Mouse (Mus musculus) heart, embryonic 12.5 days (tissue): ENCODE results near the gene Btaf1. TPM values are rescaled to one million over a fixed set of nuclear protein-coding genes. Genes with fewer than 3 reads are reported as not detected.

Source experiments
- ATAC-seq: fragments of 200-750 bp; cut with Nextera tagmentation; 2 replicates; pipeline ENCODE4 v1.8.0; 2017; ENCODE audit warnings: moderate TSS enrichment, moderate library complexity; ENCODE audit not compliant: insufficient number of reproducible peaks, low FRiP score
- H3K27ac ChIP-seq: fragments of 300-500 bp; sonication (generic); 2 replicates; pipeline ENCODE4 v1.5.1; 2016; ENCODE audit warnings: mild to moderate bottlenecking, moderate library complexity; ENCODE audit not compliant: poor library complexity, severe bottlenecking
- H3K27me3 ChIP-seq: fragments of 300-500 bp; sonication (generic); replicated peaks from 2 replicates; pipeline ENCODE4 v1.6.1; 2016; ENCODE audit warnings: mild to moderate bottlenecking, moderate library complexity
- H3K36me3 ChIP-seq: fragments of 300-500 bp; sonication (generic); 2 replicates; pipeline ENCODE4 v1.6.1; 2016; ENCODE audit warnings: mild to moderate bottlenecking, moderate library complexity
- H3K4me1 ChIP-seq: fragments of 300-500 bp; sonication (generic); replicated peaks from 2 replicates; pipeline ENCODE4 v1.6.1; 2016; ENCODE audit warnings: mild to moderate bottlenecking
- H3K4me2 ChIP-seq: fragments of 300-500 bp; sonication (generic); 2 replicates; pipeline ENCODE4 v1.6.1; 2016; ENCODE audit warnings: mild to moderate bottlenecking, moderate library complexity
- H3K4me3 ChIP-seq: fragments of 300-500 bp; sonication (generic); 2 replicates; pipeline ENCODE4 v1.5.1; 2016; ENCODE audit warnings: mild to moderate bottlenecking
- H3K9ac ChIP-seq: fragments of 300-500 bp; sonication (generic); 2 replicates; pipeline ENCODE4 v1.6.1; 2016; ENCODE audit warnings: mild to moderate bottlenecking, moderate library complexity
- H3K9me3 ChIP-seq: fragments of 300-500 bp; sonication (generic); replicated peaks from 2 replicates; pipeline ENCODE4 v1.6.1; 2016; ENCODE audit warnings: mild to moderate bottlenecking, moderate library complexity
- WGBS: fragments of 180-500 bp; shearing (Covaris S2); methylation state at CpG from one replicate; pipeline ENCODE4 v1.1.7; 2016; 5-methylcytosine and 5-hydroxymethylcytosine counted together
- polyA plus RNA-seq: library from polyadenylated mRNA; unstranded; fragments of >200 nt; fragmentation: Nextera tagmentation; extraction: Ambion mirVana; gene quantifications from 2 replicates; pipeline ENCODE4 v1.2.1, GENCODE M21; 2016

Btaf1 gene
- polyA plus RNA-seq, 1 experiment from 2014 or later, result 13.8 TPM

DNA sequence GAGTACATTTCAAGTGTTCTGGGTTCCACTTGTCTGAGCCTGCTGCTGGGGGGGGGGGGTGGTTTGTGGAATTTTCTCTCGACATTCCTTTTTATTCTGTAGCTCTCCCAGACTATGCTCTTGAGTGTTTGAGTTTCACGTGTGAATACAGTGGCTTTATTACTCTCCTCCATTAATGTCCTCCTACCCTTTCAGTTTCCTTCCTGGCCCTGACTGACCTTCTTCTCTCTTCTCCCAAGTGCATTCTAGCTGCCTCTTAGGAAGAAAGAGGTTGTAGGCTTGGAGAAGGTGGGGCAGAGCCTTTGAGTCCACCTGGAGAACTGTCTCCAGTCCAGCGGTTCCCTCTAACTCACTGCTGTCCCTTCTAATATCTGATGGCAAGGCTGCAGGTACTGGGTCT lies 2.9 kb upstream of the Btaf1 start:
- no peaks in the 10 kb centered on the region for H3K27me3 ChIP-seq
- peaks cover 12% of the 10 kb centered on the region for H3K4me1 ChIP-seq
- no peak for ATAC-seq
- 56% methylated on average over 3 of the region's 3 CpGs for WGBS
- no peak overlapping the region for H3K4me2 ChIP-seq
- no peaks in the 10 kb centered on the region for H3K36me3 ChIP-seq
- H3K27ac ChIP-seq, result no peak overlapping the region
- no peak overlapping the region for H3K4me3 ChIP-seq
- H3K9ac ChIP-seq, result no peak overlapping the region
- no peaks in the 10 kb centered on the region for H3K9me3 ChIP-seq

DNA sequence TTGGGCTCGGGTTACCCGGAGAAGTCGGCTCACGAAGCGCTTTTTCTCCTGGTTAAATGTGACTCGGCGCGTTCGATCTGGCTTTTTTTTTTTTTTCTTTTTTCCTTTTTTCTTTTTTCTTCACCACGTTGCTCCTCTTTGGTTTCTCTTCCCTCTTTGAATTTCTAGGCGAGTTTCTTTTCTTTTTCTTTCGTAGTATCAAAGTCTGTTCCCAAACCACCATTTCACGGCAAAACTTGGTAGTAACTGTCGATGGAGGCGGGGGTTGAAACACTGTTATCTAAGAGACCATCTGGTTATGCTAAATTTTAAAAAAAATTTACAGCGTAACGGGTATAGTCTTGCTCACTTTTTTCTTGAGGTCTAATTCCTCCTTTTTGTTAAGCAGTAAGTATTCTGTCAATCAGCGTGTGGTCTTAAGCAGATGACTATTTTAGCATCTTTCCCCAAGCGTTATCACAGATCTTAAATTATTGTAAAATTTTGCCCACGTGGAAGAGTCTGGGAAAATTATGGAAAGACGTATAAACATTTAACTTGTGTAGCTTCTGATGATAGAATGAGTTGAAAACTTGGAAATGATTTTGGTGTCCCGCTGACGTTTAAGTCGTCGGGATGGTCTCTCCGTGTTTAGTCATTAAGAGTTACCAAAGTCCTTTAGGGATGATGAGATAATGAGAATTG lies 816 bp downstream of the Btaf1 start:
- H3K9me3 ChIP-seq, result no peaks in the 10 kb centered on the region
- peak overlapping the region; percentile 97 for H3K27ac ChIP-seq
- H3K36me3 ChIP-seq, result no peaks in the 10 kb centered on the region
- H3K4me2 ChIP-seq, result peak overlapping the region; percentile 78
- no peaks in the 10 kb centered on the region for H3K27me3 ChIP-seq
- WGBS, result under 1% methylated on average over 26 of the region's 26 CpGs
- peaks cover 14% of the 10 kb centered on the region for H3K4me1 ChIP-seq
- peak overlapping the region; percentile 95 for H3K9ac ChIP-seq
- ATAC-seq, result no peak
- H3K4me3 ChIP-seq, result peak overlapping the region; percentile 95

DNA sequence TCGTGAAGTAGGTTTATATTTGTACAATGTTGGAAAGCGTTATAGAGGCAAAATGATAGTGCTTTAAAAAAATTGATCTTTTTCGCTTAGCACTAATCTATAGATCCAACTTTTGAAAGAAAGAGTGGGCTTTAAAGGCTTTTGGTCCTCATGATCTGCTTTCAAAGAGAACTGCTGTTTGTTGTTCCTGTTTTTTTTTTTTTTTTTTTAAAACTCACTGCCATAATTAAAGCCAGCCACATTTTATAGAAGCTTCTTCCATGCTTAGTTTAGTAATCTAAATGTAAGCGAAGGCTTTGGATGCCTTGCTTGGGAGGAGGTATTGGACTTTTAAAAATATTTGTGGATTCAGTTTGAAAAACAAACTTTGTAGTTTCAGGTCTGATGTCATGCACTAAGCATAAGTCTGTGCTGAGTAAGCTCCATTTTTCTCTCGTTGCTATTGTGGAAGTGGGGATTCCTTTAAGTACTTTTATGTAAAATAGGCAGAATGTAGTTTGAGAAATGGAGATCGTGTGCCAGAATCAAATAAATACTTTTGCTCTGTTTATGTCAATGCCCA lies 2.0 kb downstream of the Btaf1 start:
- ATAC-seq, result no peak
- no peaks in the 10 kb centered on the region for H3K9me3 ChIP-seq
- no peaks in the 10 kb centered on the region for H3K36me3 ChIP-seq
- H3K4me3 ChIP-seq, result no peak overlapping the region
- H3K4me1 ChIP-seq, result peaks cover 19% of the 10 kb centered on the region
- no peak overlapping the region for H3K9ac ChIP-seq
- H3K27me3 ChIP-seq, result no peaks in the 10 kb centered on the region
- WGBS, result 77% methylated on average over 6 of the region's 6 CpGs
- no peak overlapping the region for H3K27ac ChIP-seq
- peak overlapping the region; percentile 78 for H3K4me2 ChIP-seq

DNA sequence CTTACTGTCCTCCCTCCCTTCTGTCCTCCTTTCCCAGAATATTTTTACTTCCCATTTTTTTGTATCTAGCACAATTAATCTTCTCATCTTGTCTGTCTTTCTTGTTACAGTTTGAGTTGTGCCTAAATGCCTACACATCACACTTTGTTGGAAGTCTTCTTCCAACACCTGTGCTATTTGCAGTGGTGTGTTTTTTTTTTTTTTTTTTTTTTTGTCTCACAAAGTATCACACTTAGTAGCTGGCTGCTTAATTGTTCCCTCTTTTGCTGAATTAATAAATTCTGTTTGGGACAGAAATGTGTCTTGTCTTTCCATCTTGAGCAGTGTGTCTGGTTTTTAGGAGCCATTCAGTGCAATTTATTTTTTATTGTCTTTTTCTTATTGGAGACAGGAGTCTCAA lies 3.9 kb downstream of the Btaf1 start:
- Histone ChIP-seq H3K9ac (no peak overlapping the region), H3K4me1 (peaks cover 18% of the 10 kb centered on the region), H3K4me2 (no peak overlapping the region), H3K36me3 (no peaks in the 10 kb centered on the region), H3K27ac (no peak overlapping the region), H3K27me3 (no peaks in the 10 kb centered on the region), H3K4me3 (no peak overlapping the region), H3K9me3 (no peaks in the 10 kb centered on the region)
- no peak for ATAC-seq

DNA sequence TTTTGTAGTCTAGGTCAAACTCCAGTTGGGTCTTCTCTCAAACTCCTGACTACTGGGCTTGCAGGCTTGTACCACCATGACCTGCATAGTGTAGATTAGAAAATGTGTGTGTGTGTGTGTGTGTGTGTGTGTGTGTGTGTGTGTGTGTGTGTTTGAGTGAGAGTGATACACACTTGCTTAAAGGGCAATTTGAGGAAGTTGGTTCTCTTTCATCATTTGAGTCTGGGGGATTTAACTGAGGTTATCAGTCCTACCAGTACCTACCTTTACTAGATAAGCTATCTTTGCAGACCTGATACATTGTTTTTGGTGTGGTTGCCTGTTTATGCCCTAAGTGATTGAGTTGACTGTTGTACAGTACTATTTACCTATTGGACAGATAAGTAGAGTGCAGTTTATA lies 6.2 kb downstream of the Btaf1 start:
- Histone ChIP-seq H3K9me3 (no peaks in the 10 kb centered on the region), H3K36me3 (0 out of 2 replicates have a peak, but pooled peaks cover 3% of the 10 kb centered on the region), H3K4me1 (peaks cover 12% of the 10 kb centered on the region), H3K4me2 (no peak overlapping the region), H3K9ac (no peak overlapping the region), H3K27ac (no peak overlapping the region), H3K27me3 (no peaks in the 10 kb centered on the region), H3K4me3 (no peak overlapping the region)
- ATAC-seq, result no peak

DNA sequence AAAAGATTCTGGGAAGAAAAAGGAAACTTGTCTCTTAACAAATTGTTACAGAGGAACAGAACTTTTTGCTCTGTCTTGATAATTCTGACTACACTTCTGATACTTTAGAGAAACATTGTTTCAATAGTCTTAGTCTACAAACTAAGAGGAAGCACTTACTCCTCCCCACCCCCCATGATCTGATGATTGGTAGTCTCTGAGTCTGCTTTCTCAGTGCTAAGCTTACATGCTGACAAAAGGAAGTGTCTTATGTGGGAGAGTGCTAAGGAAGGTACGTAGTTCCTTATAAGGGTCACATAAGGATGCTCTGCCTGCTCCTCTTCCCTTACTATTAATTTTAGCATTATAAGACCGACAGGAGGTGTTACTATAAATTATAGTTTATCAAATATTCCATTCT lies 6.7 kb downstream of the Btaf1 start:
- no peaks in the 10 kb centered on the region for H3K27me3 ChIP-seq
- no peak overlapping the region for H3K4me3 ChIP-seq
- H3K4me2 ChIP-seq, result no peak overlapping the region
- 0 out of 2 replicates have a peak, but pooled peaks cover 10% of the 10 kb centered on the region for H3K4me1 ChIP-seq
- H3K9ac ChIP-seq, result no peak overlapping the region
- ATAC-seq, result no peak
- no peak overlapping the region for H3K27ac ChIP-seq
- 0 out of 2 replicates have a peak, but pooled peaks cover 3% of the 10 kb centered on the region for H3K36me3 ChIP-seq
- 73% methylated on average over 2 of the region's 2 CpGs for WGBS
- no peaks in the 10 kb centered on the region for H3K9me3 ChIP-seq

DNA sequence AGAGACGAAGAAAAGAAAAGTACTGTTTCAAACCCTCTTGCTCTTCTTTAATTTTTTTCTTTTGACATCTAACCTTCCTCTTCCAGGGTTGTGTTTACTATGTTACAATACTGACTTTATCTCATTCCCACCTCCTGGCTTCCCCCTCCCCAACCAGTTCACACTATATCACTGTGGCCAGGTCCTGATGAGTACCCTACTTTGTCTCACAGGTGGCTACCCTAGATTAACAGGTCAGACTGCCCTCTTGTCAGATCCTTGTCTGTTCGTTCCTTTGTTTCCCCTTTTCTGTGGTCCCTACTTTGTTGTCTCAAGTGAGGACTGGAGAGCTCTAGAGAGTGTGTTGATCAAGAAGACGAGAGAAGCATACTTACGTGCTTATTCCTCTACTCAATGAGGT lies 10.4 kb downstream of the Btaf1 start:
- Histone ChIP-seq H3K4me2 (no peak overlapping the region), H3K27ac (no peak overlapping the region), H3K4me3 (no peak overlapping the region), H3K4me1 (0 out of 2 replicates have a peak, but pooled peaks cover 5% of the 10 kb centered on the region), H3K9me3 (no peaks in the 10 kb centered on the region), H3K27me3 (no peaks in the 10 kb centered on the region), H3K9ac (no peak overlapping the region), H3K36me3 (0 out of 2 replicates have a peak, but pooled peaks cover 3% of the 10 kb centered on the region)
- ATAC-seq, result no peak
- WGBS, result 80% methylated on average over 4 of the region's 4 CpGs

DNA sequence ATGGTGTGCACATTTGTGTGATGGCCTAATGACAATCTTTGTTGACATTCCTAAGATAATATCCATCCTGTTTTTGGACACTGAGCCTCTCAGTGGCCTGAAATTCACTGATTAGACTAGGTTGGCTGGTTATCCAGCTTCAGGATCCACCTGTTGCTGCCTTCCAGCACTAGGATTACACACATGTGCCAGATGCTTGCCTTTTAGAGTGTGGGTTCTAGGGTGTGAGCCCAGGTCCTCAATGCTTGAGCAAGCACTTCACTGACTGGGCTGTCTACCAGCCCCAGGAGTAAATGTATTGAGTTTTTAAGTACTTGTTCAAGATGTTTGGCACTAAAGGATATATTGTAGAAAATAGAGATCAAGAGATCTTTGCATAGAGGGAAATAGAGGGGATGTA lies 12.1 kb downstream of the Btaf1 start:
- ATAC-seq, result no peak
- Histone ChIP-seq H3K4me2 (no peak overlapping the region), H3K9ac (no peak overlapping the region), H3K36me3 (0 out of 2 replicates have a peak, but pooled peaks cover 3% of the 10 kb centered on the region), H3K4me1 (no peaks in the 10 kb centered on the region), H3K27ac (no peak overlapping the region), H3K4me3 (no peak overlapping the region), H3K9me3 (no peaks in the 10 kb centered on the region), H3K27me3 (no peaks in the 10 kb centered on the region)

DNA sequence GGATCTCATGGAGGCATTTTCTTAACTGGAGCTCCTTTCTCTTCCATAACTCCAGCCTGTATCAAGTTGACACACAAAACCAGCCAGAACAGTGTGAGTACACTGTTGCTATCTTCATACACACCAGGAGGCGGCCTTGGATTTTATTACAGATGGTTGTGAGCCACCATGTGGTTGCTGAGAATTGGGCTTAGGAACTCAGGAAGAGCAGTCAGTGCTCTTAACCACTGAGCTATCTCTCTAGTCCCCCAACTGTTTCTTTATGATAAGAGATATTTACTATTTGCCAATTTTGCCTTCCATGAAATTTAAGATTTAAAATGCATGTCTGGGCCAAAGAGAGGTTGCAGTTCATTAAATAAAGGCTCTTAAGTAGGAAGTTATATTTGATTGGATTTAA lies 14.2 kb downstream of the Btaf1 start:
- ATAC-seq, result no peak
- no peak overlapping the region for H3K9ac ChIP-seq
- H3K27ac ChIP-seq, result no peak overlapping the region
- no peak overlapping the region for H3K4me3 ChIP-seq
- no peaks in the 10 kb centered on the region for H3K4me1 ChIP-seq
- H3K27me3 ChIP-seq, result no peaks in the 10 kb centered on the region
- no peak overlapping the region for H3K4me2 ChIP-seq
- H3K36me3 ChIP-seq, result peaks cover 6% of the 10 kb centered on the region; the same call in 1 of the 2 replicates
- H3K9me3 ChIP-seq, result no peaks in the 10 kb centered on the region
- WGBS, result 91% methylated on average over 1 of the region's 1 CpGs

DNA sequence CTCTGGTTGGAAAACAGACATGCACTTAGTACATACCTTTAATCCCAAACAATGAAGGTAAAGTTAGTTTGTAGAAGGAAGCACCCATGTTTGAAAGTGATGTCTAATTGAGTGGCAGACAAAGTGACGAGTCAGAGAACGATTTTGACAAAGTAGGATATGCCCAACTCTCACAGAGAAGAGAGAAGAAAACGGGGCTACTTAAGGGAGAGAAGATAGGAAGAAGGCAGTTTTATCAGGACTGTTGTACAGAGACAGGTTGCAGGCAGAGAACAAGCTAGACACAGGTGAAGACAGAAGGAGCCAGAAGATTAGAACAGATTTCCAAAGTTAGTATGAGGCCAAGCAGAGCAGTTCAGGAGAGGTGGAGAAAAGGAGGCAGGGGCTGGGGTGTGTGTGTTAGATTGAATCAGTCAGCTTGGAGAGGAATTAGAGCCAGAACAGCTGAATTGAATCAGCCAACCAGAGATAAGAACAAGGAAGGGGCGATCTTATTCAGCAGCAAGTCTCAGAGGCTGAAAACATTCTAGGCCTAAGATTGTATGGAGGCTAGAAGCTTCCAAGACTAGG lies 27.8 kb downstream of the Btaf1 start:
- 32% methylated on average over 4 of the region's 4 CpGs for WGBS
- H3K9me3 ChIP-seq, result no peaks in the 10 kb centered on the region
- no peaks in the 10 kb centered on the region for H3K27me3 ChIP-seq
- no peak overlapping the region for H3K4me3 ChIP-seq
- peaks cover 12% of the 10 kb centered on the region for H3K36me3 ChIP-seq
- no peak for ATAC-seq
- H3K27ac ChIP-seq, result no peak overlapping the region
- peaks cover 4% of the 10 kb centered on the region for H3K4me1 ChIP-seq
- H3K4me2 ChIP-seq, result no peak overlapping the region
- no peak overlapping the region for H3K9ac ChIP-seq

DNA sequence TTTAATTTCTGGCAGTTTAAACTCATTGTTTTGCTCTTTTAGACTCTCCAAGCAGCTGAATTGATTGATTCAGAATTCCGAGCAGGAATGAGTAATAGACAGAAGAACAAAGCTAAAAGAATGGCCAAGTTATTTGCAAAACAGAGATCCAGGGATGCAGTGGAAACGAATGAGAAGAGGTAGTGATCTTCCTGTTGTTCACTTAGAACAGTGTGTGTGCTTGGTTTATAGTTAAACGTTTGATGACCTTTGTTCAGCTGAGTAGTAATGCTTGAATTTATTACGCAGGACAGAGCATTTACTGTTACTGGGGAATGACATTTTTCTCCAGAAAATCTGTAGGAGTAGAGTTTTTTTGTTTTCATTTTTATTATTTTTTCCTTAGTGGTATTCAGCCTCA lies 32.5 kb downstream of the Btaf1 start:
- H3K4me1 ChIP-seq, result peaks cover 4% of the 10 kb centered on the region
- H3K9me3 ChIP-seq, result no peaks in the 10 kb centered on the region
- peaks cover 40% of the 10 kb centered on the region for H3K36me3 ChIP-seq
- H3K4me2 ChIP-seq, result no peak overlapping the region
- H3K4me3 ChIP-seq, result no peak overlapping the region
- ATAC-seq, result no peak
- H3K27me3 ChIP-seq, result no peaks in the 10 kb centered on the region
- WGBS, result 94% methylated on average over 4 of the region's 4 CpGs
- H3K9ac ChIP-seq, result no peak overlapping the region
- no peak overlapping the region for H3K27ac ChIP-seq
